Mouse (Mus musculus): ENCODE measurements around the gene Gm45140. TPM values are rescaled to one million over a fixed set of nuclear protein-coding genes. Genes with fewer than 3 reads are reported as not detected.

Gm45140 gene
- polyA plus RNA-seq (2012; fragmentation: generic; extraction: Trizol): 1 to 10 TPM in 1 of 2 experiments, under 1 TPM in 1; 0.55 to 1.0 TPM

DNA sequence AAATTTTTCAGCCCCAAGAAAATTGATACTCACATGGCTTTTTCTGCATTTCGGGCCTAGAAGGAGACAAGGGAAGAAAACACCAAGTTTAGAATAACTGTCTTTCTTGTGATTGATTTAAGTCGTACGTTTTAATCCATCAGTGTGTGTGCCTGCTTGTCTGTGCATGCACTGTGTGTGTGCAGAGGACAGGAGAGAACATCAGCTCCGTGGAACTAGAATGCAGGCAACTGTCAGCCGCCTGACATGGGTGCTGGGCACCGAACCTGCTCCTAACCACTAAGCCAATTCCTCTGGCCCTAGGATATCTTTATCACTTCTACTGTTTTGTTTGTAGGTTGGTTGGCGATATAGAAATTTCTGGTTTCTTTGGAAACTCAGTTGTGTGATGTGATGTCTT is at the start of gene Gm45140:
Gene Gm45140, minus strand, starts transcription at position 101 of the 400 bp plus-strand sequence.

DNA sequence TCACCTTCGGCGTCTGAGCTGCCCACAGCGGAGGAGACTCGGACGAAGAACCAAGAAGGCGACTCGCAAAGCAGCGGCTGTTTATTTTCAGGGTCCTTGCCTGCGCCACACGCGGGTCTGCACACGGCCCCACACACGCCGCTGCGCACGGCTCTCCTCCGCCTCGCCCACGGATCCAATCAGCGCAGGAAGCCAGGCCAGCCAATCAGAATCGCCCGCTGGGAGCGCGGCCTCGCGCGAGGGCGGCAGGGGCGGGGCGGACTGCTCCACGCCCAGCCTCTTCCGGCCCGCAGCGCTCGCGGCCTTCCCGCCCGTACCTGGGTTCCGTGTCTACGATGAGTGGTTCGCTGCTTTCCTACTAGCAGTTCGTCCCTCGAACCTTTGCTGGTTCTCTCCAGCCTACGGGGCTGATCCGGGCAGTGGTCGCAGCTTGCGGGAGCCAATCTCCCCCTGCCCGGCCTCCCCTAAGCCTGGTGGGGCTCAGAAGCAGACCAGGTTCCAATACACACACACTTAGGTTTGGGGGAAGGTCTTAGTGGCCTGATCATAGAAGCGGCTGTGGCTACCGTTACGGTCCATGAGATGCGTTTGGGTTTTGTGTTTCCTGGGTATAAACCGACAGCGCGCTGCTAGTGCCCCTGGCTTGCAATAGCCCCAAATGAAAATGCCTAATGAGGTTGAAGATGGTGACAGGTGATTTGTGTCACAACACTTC is 15.5 kb upstream of the Gm45140 start, which contains the start of gene Cnbp:
Gene Cnbp, minus strand, starts transcription at position 207 of the 715 bp plus-strand sequence.

DNA sequence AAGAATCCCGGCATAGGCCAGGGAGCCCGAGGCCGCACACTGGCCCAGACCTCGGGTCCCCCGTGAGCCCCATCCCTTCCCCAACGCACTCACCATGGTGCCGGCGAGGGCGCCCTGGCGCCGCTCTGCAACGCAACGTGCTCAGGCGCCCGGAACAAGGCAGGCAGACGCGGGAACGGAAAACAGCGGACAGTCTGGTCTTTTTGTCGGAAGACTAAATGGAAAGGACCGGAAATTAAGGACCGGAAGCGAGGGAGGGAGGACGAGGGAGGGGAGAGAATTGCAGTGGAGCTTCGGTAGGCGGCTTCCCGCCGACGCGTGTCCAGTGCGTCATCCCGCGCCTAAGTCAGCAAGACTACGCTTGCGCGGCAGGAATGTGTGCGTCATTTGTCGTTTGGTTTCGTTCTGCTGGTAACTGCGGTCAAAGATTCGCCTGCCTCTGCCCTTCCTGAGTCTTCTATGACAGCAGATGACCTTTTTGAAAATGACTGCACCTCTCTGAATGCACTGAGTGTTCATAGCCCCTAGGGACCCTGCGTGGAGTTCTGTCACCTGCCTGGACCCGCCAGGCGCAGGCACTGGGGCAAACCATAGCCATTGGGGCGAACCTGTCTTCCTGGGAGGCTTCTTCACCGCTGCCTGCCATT is 3.1 kb upstream of the Gm45140 start, which contains the start of gene Isy1:
Gene Isy1, minus strand, starts transcription at position 248 of the 647 bp plus-strand sequence.

DNA sequence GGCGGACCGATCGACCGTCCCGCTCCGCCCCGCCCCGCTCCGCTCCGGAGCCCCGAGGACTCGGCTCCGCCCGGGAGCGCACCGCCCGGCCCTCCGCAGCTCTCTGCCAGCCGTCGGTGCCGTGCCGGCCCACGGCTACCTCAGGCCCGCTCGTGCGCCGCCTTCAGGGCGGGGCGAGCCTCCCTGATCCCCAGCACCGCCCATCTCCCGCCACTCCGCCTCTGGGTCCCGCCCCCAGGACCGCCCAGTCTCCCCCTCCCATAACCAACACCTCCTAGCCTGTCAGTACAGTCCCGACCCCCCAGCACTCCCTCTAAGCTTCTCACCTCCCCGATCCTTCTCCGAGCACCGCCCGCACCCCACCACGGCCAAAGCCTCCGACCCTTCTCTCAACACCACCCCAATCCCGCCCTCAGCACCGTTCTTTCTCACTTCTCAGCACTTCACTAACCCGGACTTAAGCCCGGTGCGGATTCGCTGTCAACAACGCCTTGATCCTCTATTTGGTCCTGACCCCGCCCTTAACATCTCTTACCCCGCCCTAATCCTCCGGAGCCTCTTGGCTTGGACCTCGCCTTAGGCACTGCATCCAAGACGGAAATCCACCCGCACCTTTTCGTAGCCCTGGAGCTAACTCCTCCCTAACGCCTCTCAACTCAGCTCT is 23.8 kb downstream of the Gm45140 start, which contains the start of gene Rab43:
Gene Rab43, minus strand, starts transcription at position 490 of the 664 bp plus-strand sequence.

DNA sequence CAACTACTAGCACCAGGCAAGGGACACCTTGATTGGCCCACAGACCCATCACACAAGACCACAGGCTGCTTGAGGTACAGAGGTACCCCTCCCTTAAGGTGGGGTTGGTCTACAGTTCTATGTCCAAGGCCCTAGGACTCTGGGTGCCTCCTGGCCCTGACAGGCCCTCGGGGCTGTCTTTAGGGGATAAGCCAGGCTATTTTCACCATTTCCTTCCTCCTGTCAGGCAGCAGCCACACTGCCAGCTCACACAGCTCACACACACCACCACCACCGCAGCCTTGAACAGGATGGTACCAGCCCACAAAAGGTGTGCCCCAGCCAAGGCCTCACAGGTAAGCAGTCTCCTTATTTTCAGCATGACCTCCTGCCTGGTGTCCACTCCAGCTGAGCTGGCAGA is 57.8 kb downstream of the Gm45140 start, which contains the start of gene Gp9:
Gene Gp9, plus strand, starts transcription at position 231 of the 400 bp plus-strand sequence.

Other genes with a start within 250 kb of the Gm45140 start
- gene Prokr1, start 245.1 kb downstream of the Gm45140 start, polyA plus RNA-seq (2012; fragmentation: generic; extraction: Trizol): 1 to 10 TPM in 1 of 2 experiments, not detected in 1; 1.2 TPM
- gene Aplf, start 163.6 kb downstream of the Gm45140 start, polyA plus RNA-seq (2012; fragmentation: generic; extraction: Trizol): 1 to 10 TPM; 1.2 to 7.8 TPM
- gene Efcc1, start 104.9 kb downstream of the Gm45140 start, polyA plus RNA-seq (2012; fragmentation: generic; extraction: Trizol): under 1 TPM in 1 of 2 experiments, not detected in 1; 0.02 TPM
- under 1 TPM in 1 of 2 experiments, not detected in 1; 0.15 TPM for gene Gp9, start 57.7 kb downstream of the Gm45140 start, polyA plus RNA-seq (2012; fragmentation: generic; extraction: Trizol)
- 10 to 100 TPM in 1 of 2 experiments, 1 to 10 TPM in 1; 5.5 to 18.3 TPM for gene Rab43, start 23.6 kb downstream of the Gm45140 start, polyA plus RNA-seq (2012; fragmentation: generic; extraction: Trizol)
- gene Isy1, start 3.0 kb upstream of the Gm45140 start, polyA plus RNA-seq (2012; fragmentation: generic; extraction: Trizol): 10 to 100 TPM; 15.6 to 28.6 TPM
- gene Cnbp, start 15.3 kb upstream of the Gm45140 start, polyA plus RNA-seq (2012; fragmentation: generic; extraction: Trizol): 100 to 1,000 TPM in 1 of 2 experiments, 10 to 100 TPM in 1; 30.0 to 169 TPM
- gene Copg1, start 52.0 kb upstream of the Gm45140 start, polyA plus RNA-seq (2012; fragmentation: generic; extraction: Trizol): 100 to 1,000 TPM in 1 of 2 experiments, 10 to 100 TPM in 1; 46.1 to 126 TPM
- gene Hmces, start 78.1 kb upstream of the Gm45140 start, polyA plus RNA-seq (2012; fragmentation: generic; extraction: Trizol): 10 to 100 TPM; 32.9 to 35.6 TPM
- gene H1fx, start 145.8 kb upstream of the Gm45140 start, polyA plus RNA-seq (2012; fragmentation: generic; extraction: Trizol): 100 to 1,000 TPM; 213 to 243 TPM
- gene Rab7, start 209.5 kb upstream of the Gm45140 start, polyA plus RNA-seq (2012; fragmentation: generic; extraction: Trizol): 100 to 1,000 TPM in 1 of 2 experiments, 10 to 100 TPM in 1; 36.4 to 171 TPM
- 100 to 1,000 TPM in 1 of 2 experiments, 10 to 100 TPM in 1; 65.8 to 114 TPM for gene Rpn1, start 248.7 kb upstream of the Gm45140 start, polyA plus RNA-seq (2012; fragmentation: generic; extraction: Trizol)

Measured in C3H10T1/2 (cell line).